9 mouse cellular contexts compared by ENCODE assay signal in genomic region chr10:117151241-117151640, GRCm38 (mm10). TPM values are rescaled to one million over a fixed set of nuclear protein-coding genes. Genes with fewer than 3 reads are reported as not detected.
A peak's percentile ranks its signal among the peaks of the same experiment; 100 is the strongest.
DNase-seq lines count a peak whose midpoint lies in the region; ATAC-seq lines count a peak whose summit lies in the region.
"Had no signal": no experiment of that assay in that cellular context is flagged by ENCODE, and none has a peak within 500 bp of the region (broad histone marks: within the 10 kb centered on the region; RNA-seq: fewer than 3 reads in every experiment).

No protein-coding gene starts in this region.

- H3K9me3 ChIP-seq in kidney, embryonic 15.5 days (replicated peaks) = no peaks in the 10 kb centered on the region
- no peaks in the 10 kb centered on the region for H3K9me3 ChIP-seq in intestine, embryonic 15.5 days

- 8% methylated on average over 11 of the region's 11 CpGs for WGBS in kidney, embryonic 15.5 days
- WGBS in intestine, embryonic 15.5 days = 18% methylated on average over 11 of the region's 11 CpGs

- H3K36me3 ChIP-seq in kidney, embryonic 15.5 days = no peaks in the 10 kb centered on the region
- H3K36me3 ChIP-seq in intestine, embryonic 15.5 days = no peaks in the 10 kb centered on the region

- no peak overlapping the region for H3K9ac ChIP-seq in kidney, embryonic 15.5 days
- H3K9ac ChIP-seq in intestine, embryonic 15.5 days = no peak overlapping the region
- H3K9ac ChIP-seq: forebrain, postnatal 0 days had no signal

- peak overlapping the region; percentile 5; the same call in 1 of the 2 replicates for H3K4me3 ChIP-seq in kidney, embryonic 15.5 days (replicated peaks)
- H3K4me3 ChIP-seq in intestine, embryonic 15.5 days (replicated peaks) = no peak overlapping the region

- H3K4me2 ChIP-seq in kidney, embryonic 15.5 days = peak overlapping the region; percentile 80
- H3K4me2 ChIP-seq in intestine, embryonic 15.5 days (replicated peaks) = 0 out of 2 replicates have a peak overlapping the region, but pooled peaks have one; percentile 9

- H3K27ac ChIP-seq in kidney, embryonic 15.5 days = no peak overlapping the region
- H3K27ac ChIP-seq in intestine, embryonic 15.5 days = no peak overlapping the region

- DNase-seq in kidney, adult 11 months = no peak
- DNase-seq in urinary bladder, postnatal 14 days (ENCODE audit: low spot score) = peak; percentile 64
- DNase-seq in urinary bladder, postnatal 4 days (ENCODE audit: low spot score in 2 of 2) = no peak
- DNase-seq in cerebellum, postnatal 25 days = no peak
- DNase-seq: forebrain, postnatal 0 days; thymus, adult 18-20 months had no signal

- ATAC-seq in kidney, embryonic 15.5 days (replicated peaks; ENCODE audit: low FRiP score) = no peak
- ATAC-seq in intestine, embryonic 15.5 days = no peak
- ATAC-seq in CD4-positive, CD25-positive, alpha-beta regulatory T cell, adult 4 months = no peak
- ATAC-seq: forebrain, postnatal 0 days had no signal

- H3K4me1 ChIP-seq in kidney, embryonic 15.5 days = peaks cover 40% of the 10 kb centered on the region
- peaks cover 20% of the 10 kb centered on the region for H3K4me1 ChIP-seq in intestine, embryonic 15.5 days (replicated peaks)

- H3K27me3 ChIP-seq in kidney, embryonic 15.5 days = no peaks in the 10 kb centered on the region
- no peaks in the 10 kb centered on the region for H3K27me3 ChIP-seq in intestine, embryonic 15.5 days (replicated peaks)

RNA-seq across cellular contexts. Expression of gene Frs2, which starts 2.9 kb away (rescaled TPM):
- 17.0 and 17.8 TPM in 2 replicates for polyA plus RNA-seq in kidney, embryonic 15.5 days (2015; fragmentation: Nextera tagmentation; extraction: Ambion mirVana)
- polyA plus RNA-seq in intestine, embryonic 15.5 days (2015; fragmentation: Nextera tagmentation; extraction: Ambion mirVana) = 14.2 and 16.8 TPM in 2 replicates
- 1 to 10 TPM; 8.4 to 9.3 TPM for polyA plus RNA-seq in CD4-positive, CD25-positive, alpha-beta regulatory T cell, adult 4 months (2017; shearing (Covaris generic))
